Mouse (Mus musculus) heart, embryonic 16.5 days (tissue): ENCODE results near the gene Serpina16. TPM values are rescaled to one million over a fixed set of nuclear protein-coding genes. Genes with fewer than 3 reads are reported as not detected.

Experiments
- ATAC-seq: fragments of 200-750 bp; cut with Nextera tagmentation; replicated peaks from 2 replicates; pipeline ENCODE4 v1.8.0; 2017; ENCODE audit warnings: moderate number of reproducible peaks; ENCODE audit not compliant: insufficient read depth, low FRiP score; ENCODE audit errors: extremely low read depth
- H3K27ac ChIP-seq: fragments of 300-500 bp; sonication (generic); 2 replicates; pipeline ENCODE4 v1.5.1; 2014; ENCODE audit warnings: mild to moderate bottlenecking, low read length, control low read depth, moderate library complexity
- H3K27me3 ChIP-seq: fragments of 300-500 bp; sonication (generic); 2 replicates; pipeline ENCODE4 v1.6.1; 2014; ENCODE audit warnings: low read length, mixed read lengths; ENCODE audit not compliant: control insufficient read depth, insufficient read depth
- H3K36me3 ChIP-seq: fragments of 300-500 bp; sonication (generic); 2 replicates; pipeline ENCODE4 v1.6.1; 2014; ENCODE audit not compliant: control insufficient read depth, insufficient read depth
- H3K4me1 ChIP-seq: fragments of 300-500 bp; sonication (generic); 2 replicates; pipeline ENCODE4 v1.6.1; 2014; ENCODE audit warnings: low read length, mixed read lengths; ENCODE audit not compliant: control insufficient read depth, insufficient read depth
- H3K4me2 ChIP-seq: fragments of 300-500 bp; sonication (generic); 2 replicates; pipeline ENCODE4 v1.6.1; 2014; ENCODE audit warnings: low read depth, mild to moderate bottlenecking, control low read depth, low read length
- H3K4me3 ChIP-seq: fragments of 300-500 bp; sonication (generic); 2 replicates; pipeline ENCODE4 v1.5.1; 2014; ENCODE audit warnings: mild to moderate bottlenecking, control low read depth, low read length
- H3K9ac ChIP-seq: fragments of 300-500 bp; sonication (generic); 2 replicates; pipeline ENCODE4 v1.6.1; 2014; ENCODE audit warnings: low read length, control low read depth
- H3K9me3 ChIP-seq: fragments of 300-500 bp; sonication (generic); replicated peaks from 2 replicates; pipeline ENCODE4 v1.6.1; 2016; ENCODE audit warnings: low read length; ENCODE audit not compliant: control insufficient read depth
- WGBS: fragments of 180-500 bp; shearing (Covaris S2); extraction: QIAGEN DNeasy Blood & Tissue Kit; methylation state at CpG from one replicate; pipeline ENCODE4 v1.1.7; 2014; 5-methylcytosine and 5-hydroxymethylcytosine counted together
- polyA plus RNA-seq: library from polyadenylated mRNA; unstranded; fragments of >200 nt; fragmentation: Nextera tagmentation; extraction: Ambion mirVana; gene quantifications from 2 replicates; pipeline ENCODE4 v1.2.1, GENCODE M21; 2015

Serpina16 gene
- polyA plus RNA-seq = not detected in 2 replicates

- no peaks in the 10 kb centered on the region for H3K9me3 ChIP-seq
- 75% methylated on average over 1 of the region's 1 CpGs for WGBS
- H3K4me1 ChIP-seq = peaks cover 6% of the 10 kb centered on the region; the same call in 1 of the 2 replicates
- H3K27me3 ChIP-seq = no peaks in the 10 kb centered on the region; the same call in 1 of the 2 replicates
- no peak within 1 kb of the TSS for H3K4me3 ChIP-seq
- H3K27ac ChIP-seq = no peak within 1 kb of the TSS
- no peak within 1 kb of the TSS for H3K4me2 ChIP-seq
- H3K36me3 ChIP-seq = no peaks in the 10 kb centered on the region
- no peak within 1 kb of the TSS for H3K9ac ChIP-seq
- ATAC-seq = no peak
Observed at GRCm38 (mm10) chr12:103676039-103676438, at the start of gene Serpina16. Serpina16 (minus strand) TSS chr12:103676139.

- Histone ChIP-seq H3K4me1 (no peaks in the 10 kb centered on the region), H3K27me3 (no peaks in the 10 kb centered on the region), H3K4me2 (no peak overlapping the region), H3K36me3 (no peaks in the 10 kb centered on the region), H3K9ac (no peak overlapping the region), H3K4me3 (no peak overlapping the region), H3K9me3 (no peaks in the 10 kb centered on the region), H3K27ac (no peak overlapping the region)
- no peak for ATAC-seq
- 63% methylated on average over 3 of the region's 3 CpGs for WGBS
Observed at GRCm38 (mm10) chr12:103711537-103711936, 35.6 kb upstream of the Serpina16 start.

- Histone ChIP-seq H3K4me1 (no peaks in the 10 kb centered on the region), H3K4me3 (no peak overlapping the region), H3K27me3 (no peaks in the 10 kb centered on the region), H3K36me3 (no peaks in the 10 kb centered on the region), H3K27ac (no peak overlapping the region), H3K4me2 (no peak overlapping the region), H3K9me3 (no peaks in the 10 kb centered on the region), H3K9ac (no peak overlapping the region)
- ATAC-seq = no peak
- 50% methylated on average over 1 of the region's 1 CpGs for WGBS
Observed at GRCm38 (mm10) chr12:103710405-103710804, 34.5 kb upstream of the Serpina16 start.

- no peaks in the 10 kb centered on the region for H3K4me1 ChIP-seq
- WGBS = 25% methylated on average over 4 of the region's 4 CpGs
- H3K36me3 ChIP-seq = no peaks in the 10 kb centered on the region
Observed at GRCm38 (mm10) chr12:103706113-103706512, 30.2 kb upstream of the Serpina16 start.

GRCm38 (mm10) chr12:103705547-103705946, 29.6 kb upstream of the Serpina16 start:
- WGBS = 53% methylated on average over 2 of the region's 2 CpGs
- H3K36me3 ChIP-seq = no peaks in the 10 kb centered on the region
- no peaks in the 10 kb centered on the region for H3K27me3 ChIP-seq
- no peak overlapping the region for H3K4me2 ChIP-seq
- H3K9me3 ChIP-seq = no peaks in the 10 kb centered on the region
- H3K4me1 ChIP-seq = no peaks in the 10 kb centered on the region
- H3K27ac ChIP-seq = no peak overlapping the region
- H3K4me3 ChIP-seq = no peak overlapping the region
- no peak overlapping the region for H3K9ac ChIP-seq
- ATAC-seq = no peak

More at GRCm38 (mm10) chr12:103706113-103706512, 30.2 kb upstream of the Serpina16 start:
- no peak for ATAC-seq
- Histone ChIP-seq H3K9me3 (no peaks in the 10 kb centered on the region), H3K9ac (no peak overlapping the region), H3K27me3 (no peaks in the 10 kb centered on the region), H3K4me3 (no peak overlapping the region), H3K4me2 (no peak overlapping the region), H3K27ac (no peak overlapping the region)

GRCm38 (mm10) chr12:103700144-103700750, 24.3 kb upstream of the Serpina16 start:
- no peaks in the 10 kb centered on the region for H3K4me1 ChIP-seq
- H3K27me3 ChIP-seq = no peaks in the 10 kb centered on the region
- WGBS = 86% methylated on average over 4 of the region's 4 CpGs
- H3K27ac ChIP-seq = no peak overlapping the region
- no peak for ATAC-seq
- H3K36me3 ChIP-seq = no peaks in the 10 kb centered on the region
- H3K4me3 ChIP-seq = no peak overlapping the region
- H3K9ac ChIP-seq = no peak overlapping the region
- no peak overlapping the region for H3K4me2 ChIP-seq
- H3K9me3 ChIP-seq = no peaks in the 10 kb centered on the region

- Histone ChIP-seq H3K9ac (no peak within 1 kb of the TSS), H3K27ac (no peak within 1 kb of the TSS), H3K9me3 (no peaks in the 10 kb centered on the region), H3K4me2 (no peak within 1 kb of the TSS), H3K4me1 (no peaks in the 10 kb centered on the region), H3K27me3 (no peaks in the 10 kb centered on the region), H3K36me3 (no peaks in the 10 kb centered on the region), H3K4me3 (no peak within 1 kb of the TSS)
- ATAC-seq = no peak
- WGBS = 79% methylated on average over 8 of the region's 8 CpGs
Observed at GRCm38 (mm10) chr12:103695429-103695828, 19.5 kb upstream of the Serpina16 start, which contains the start of gene Serpina1f. Serpina1f (minus strand) TSS chr12:103695529.

- Histone ChIP-seq H3K4me2 (no peak overlapping the region), H3K36me3 (no peaks in the 10 kb centered on the region), H3K27ac (no peak overlapping the region), H3K4me3 (no peak overlapping the region), H3K9ac (no peak overlapping the region), H3K4me1 (no peaks in the 10 kb centered on the region), H3K27me3 (no peaks in the 10 kb centered on the region), H3K9me3 (no peaks in the 10 kb centered on the region)
- 24% methylated on average over 3 of the region's 3 CpGs for WGBS
- ATAC-seq = no peak
Observed at GRCm38 (mm10) chr12:103688221-103688814, 12.4 kb upstream of the Serpina16 start.

- H3K27me3 ChIP-seq = no peaks in the 10 kb centered on the region
- H3K27ac ChIP-seq = no peak overlapping the region
- no peaks in the 10 kb centered on the region for H3K36me3 ChIP-seq
- H3K9me3 ChIP-seq = no peaks in the 10 kb centered on the region
- no peak for ATAC-seq
- 49% methylated on average over 7 of the region's 7 CpGs for WGBS
- no peak overlapping the region for H3K4me3 ChIP-seq
- no peak overlapping the region for H3K9ac ChIP-seq
- no peak overlapping the region for H3K4me2 ChIP-seq
- H3K4me1 ChIP-seq = no peaks in the 10 kb centered on the region
Observed at GRCm38 (mm10) chr12:103687021-103687420, 11.1 kb upstream of the Serpina16 start.
